ENCODE assay signal across 16 mouse cellular contexts in the genomic region with DNA sequence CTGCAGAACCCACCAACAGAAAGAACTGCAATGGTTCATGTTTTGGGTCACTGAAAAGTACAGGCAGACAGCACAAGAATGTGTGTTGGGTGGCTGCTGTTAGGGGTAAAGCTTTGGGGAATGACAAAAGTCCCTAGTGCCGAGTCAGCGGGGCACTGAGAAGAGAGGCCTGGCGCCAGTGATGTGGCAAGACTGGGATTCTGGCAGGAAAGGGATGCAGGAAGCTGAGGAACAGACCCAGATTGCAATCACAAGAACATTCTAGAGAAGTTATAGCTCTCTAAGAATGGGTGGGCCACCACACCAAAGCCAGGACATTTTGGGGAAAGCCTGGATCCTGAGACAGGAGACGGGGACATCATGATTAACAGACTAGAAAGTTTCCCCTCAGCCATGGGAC.
DNase-seq lines count a peak whose midpoint lies in the region; ATAC-seq and TF ChIP-seq lines count a peak whose summit lies in the region.
"Had no signal": no experiment of that assay in that cellular context is flagged by ENCODE, and none has a peak within 500 bp of the region (broad histone marks: within the 10 kb centered on the region; RNA-seq: fewer than 3 reads in every experiment).

No protein-coding gene starts in this region.

- 65% methylated on average over 4 of the region's 4 CpGs for WGBS in heart, postnatal 0 days
- WGBS in embryonic facial prominence, embryonic 10.5 days, result 87% methylated on average over 4 of the region's 4 CpGs

- no peak for ATAC-seq in heart, postnatal 0 days (ENCODE audit: insufficient read depth, low read depth)

- no peaks in the 10 kb centered on the region for H3K36me3 ChIP-seq in heart, postnatal 0 days (replicated peaks; ENCODE audit: control insufficient read depth, insufficient read depth, low read length)
- no peaks in the 10 kb centered on the region for H3K36me3 ChIP-seq in embryonic facial prominence, embryonic 10.5 days (replicated peaks)
- H3K36me3 ChIP-seq: forebrain, embryonic 12.5 days; midbrain, embryonic 12.5 days; neural tube, embryonic 15.5 days; stomach, embryonic 15.5 days had no signal

- peaks cover 26% of the 10 kb centered on the region for H3K4me1 ChIP-seq in heart, postnatal 0 days (ENCODE audit: control insufficient read depth, insufficient read depth)
- H3K4me1 ChIP-seq in embryonic facial prominence, embryonic 10.5 days, result peaks cover 47% of the 10 kb centered on the region

- TF ChIP-seq EP300 in heart, postnatal 0 days (IDR thresholded peaks at IDR 0.05; ENCODE audit: low read depth), result no peak

- peak overlapping the region; percentile 82 for H3K27ac ChIP-seq in heart, postnatal 0 days (ENCODE audit: low read depth)
- no peak overlapping the region for H3K27ac ChIP-seq in layer of hippocampus, adult 2 months
- no peak overlapping the region for H3K27ac ChIP-seq in embryonic facial prominence, embryonic 10.5 days (replicated peaks)
- H3K27ac ChIP-seq: forebrain, embryonic 12.5 days; kidney, postnatal 0 days; macrophage; midbrain, embryonic 12.5 days; neural tube, embryonic 15.5 days; stomach, embryonic 15.5 days had no signal

- H3K4me3 ChIP-seq in heart, postnatal 0 days (ENCODE audit: low read depth, low read length), result no peak overlapping the region
- no peak overlapping the region for H3K4me3 ChIP-seq in layer of hippocampus, adult 2 months
- no peak overlapping the region for H3K4me3 ChIP-seq in embryonic facial prominence, embryonic 10.5 days
- H3K4me3 ChIP-seq: forebrain, embryonic 12.5 days; midbrain, embryonic 12.5 days; neural tube, embryonic 15.5 days; stomach, embryonic 15.5 days had no signal

- no peaks in the 10 kb centered on the region for H3K27me3 ChIP-seq in heart, postnatal 0 days (ENCODE audit: control insufficient read depth, insufficient read depth, low read length)
- H3K27me3 ChIP-seq in embryonic facial prominence, embryonic 10.5 days (replicated peaks; ENCODE audit: low read depth, poor library complexity, severe bottlenecking), result peaks cover 35% of the 10 kb centered on the region
- H3K27me3 ChIP-seq: stomach, embryonic 15.5 days had no signal

- no peak overlapping the region for H3K4me2 ChIP-seq in heart, postnatal 0 days (ENCODE audit: low read depth, low read length)
- H3K4me2 ChIP-seq: forebrain, embryonic 12.5 days; liver, embryonic 11.5 days; midbrain, embryonic 12.5 days; neural tube, embryonic 15.5 days; stomach, embryonic 15.5 days had no signal

- TF ChIP-seq CTCF in heart, postnatal 0 days (IDR thresholded peaks at IDR 0.05; ENCODE audit: low read depth), result no peak
- TF ChIP-seq CTCF in layer of hippocampus, adult 2 months (conservative IDR thresholded peaks at IDR 0.05), result no peak

- peak; percentile 19 to 42 for DNase-seq in heart, adult 18-20 months
- no peak for DNase-seq in heart, postnatal 4 days
- DNase-seq in kidney, postnatal 36 days, result peak; percentile 19 to 26
- DNase-seq in kidney, adult 11 months, result no peak
- DNase-seq in heart, postnatal 0 days (ENCODE audit: low spot score), result no peak
- DNase-seq in lung, postnatal 4 days, result peak; percentile 54 to 83
- no peak for DNase-seq in layer of hippocampus, adult 2 months (ENCODE audit: low spot score in 2 of 2)
- no peak for DNase-seq in embryonic facial prominence, embryonic 10.5 days (ENCODE audit: low spot score)
- DNase-seq: cerebellum, adult 18-20 months had no signal

- H3K9ac ChIP-seq in heart, postnatal 0 days (replicated peaks; ENCODE audit: low read depth, low read length), result no peak overlapping the region
- H3K9ac ChIP-seq: forebrain, embryonic 12.5 days; midbrain, embryonic 12.5 days; neural tube, embryonic 15.5 days; stomach, embryonic 15.5 days had no signal

- H3K9me3 ChIP-seq in heart, postnatal 0 days (replicated peaks; ENCODE audit: control insufficient read depth, low read length), result no peaks in the 10 kb centered on the region
- no peaks in the 10 kb centered on the region for H3K9me3 ChIP-seq in embryonic facial prominence, embryonic 10.5 days
- H3K9me3 ChIP-seq: forebrain, embryonic 12.5 days; neural tube, embryonic 15.5 days; stomach, embryonic 15.5 days had no signal

Comparison
In these comparisons a context has a peak if more than half of its experiments do, and no peak if none do; other contexts are left out.
1. DNase-seq: peak in heart, adult 18-20 months (2 of 2), kidney, postnatal 36 days (2 of 2) and lung, postnatal 4 days (2 of 2); none in heart, postnatal 4 days (single experiment), kidney, adult 11 months (single experiment), heart, postnatal 0 days (single experiment), layer of hippocampus, adult 2 months (0 of 2) and embryonic facial prominence, embryonic 10.5 days (single experiment).